Mouse (Mus musculus) erythroblast, adult 5-6 weeks (primary cell): ENCODE data around the gene Slc8a1. TPM values are rescaled to one million over a fixed set of nuclear protein-coding genes. Genes with fewer than 3 reads are reported as not detected.
A peak's percentile ranks its signal among the peaks of the same experiment; 100 is the strongest.

Experiments used
- ATAC-seq: replicated peaks from 2 replicates; pipeline ENCODE4 v1.8.0; 2016; ENCODE audit warnings: moderate number of reproducible peaks, mild to moderate bottlenecking, moderate TSS enrichment, inconsistent platforms; ENCODE audit not compliant: poor library complexity, low FRiP score, severe bottlenecking
- total RNA-seq, 2 experiments: library from RNA; stranded (forward) in 1 of 2; stranded (reverse) in 1 of 2; fragments of 150-400 nt in 1 of 2; fragments of 200-764, 138-1000 nt in 1 of 2; gene quantifications; 2 replicates each; pipeline versions ENCODE4 v1.2.3 to v1.2.4; 2015 to 2017; ENCODE audit warnings: low replicate concordance in 2 of 2

The Slc8a1 gene
- total RNA-seq, 2 experiments from 2014 or later: 2.3 to 4.6 TPM

DNA sequence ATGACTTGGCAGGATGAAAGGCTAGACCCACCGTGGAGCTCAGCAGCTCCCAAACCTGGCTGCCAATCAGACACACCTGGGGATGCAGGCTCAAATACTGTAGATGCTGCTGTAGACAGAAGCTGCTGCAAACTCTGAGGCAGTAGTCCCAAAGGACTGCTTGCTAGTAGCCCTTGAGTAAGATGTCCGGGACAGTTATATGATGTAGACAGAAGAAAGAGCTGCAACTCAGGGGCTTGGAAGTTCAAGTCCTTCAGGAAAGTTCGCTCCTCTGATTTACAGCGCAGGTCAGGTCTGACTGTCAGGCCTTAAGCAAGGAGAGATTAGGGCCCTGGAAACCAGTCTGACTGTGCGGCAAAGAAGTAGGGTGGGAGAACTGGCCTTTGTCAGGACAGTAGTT is 66.9 kb downstream of the Slc8a1 start:
- ATAC-seq: no peak

DNA sequence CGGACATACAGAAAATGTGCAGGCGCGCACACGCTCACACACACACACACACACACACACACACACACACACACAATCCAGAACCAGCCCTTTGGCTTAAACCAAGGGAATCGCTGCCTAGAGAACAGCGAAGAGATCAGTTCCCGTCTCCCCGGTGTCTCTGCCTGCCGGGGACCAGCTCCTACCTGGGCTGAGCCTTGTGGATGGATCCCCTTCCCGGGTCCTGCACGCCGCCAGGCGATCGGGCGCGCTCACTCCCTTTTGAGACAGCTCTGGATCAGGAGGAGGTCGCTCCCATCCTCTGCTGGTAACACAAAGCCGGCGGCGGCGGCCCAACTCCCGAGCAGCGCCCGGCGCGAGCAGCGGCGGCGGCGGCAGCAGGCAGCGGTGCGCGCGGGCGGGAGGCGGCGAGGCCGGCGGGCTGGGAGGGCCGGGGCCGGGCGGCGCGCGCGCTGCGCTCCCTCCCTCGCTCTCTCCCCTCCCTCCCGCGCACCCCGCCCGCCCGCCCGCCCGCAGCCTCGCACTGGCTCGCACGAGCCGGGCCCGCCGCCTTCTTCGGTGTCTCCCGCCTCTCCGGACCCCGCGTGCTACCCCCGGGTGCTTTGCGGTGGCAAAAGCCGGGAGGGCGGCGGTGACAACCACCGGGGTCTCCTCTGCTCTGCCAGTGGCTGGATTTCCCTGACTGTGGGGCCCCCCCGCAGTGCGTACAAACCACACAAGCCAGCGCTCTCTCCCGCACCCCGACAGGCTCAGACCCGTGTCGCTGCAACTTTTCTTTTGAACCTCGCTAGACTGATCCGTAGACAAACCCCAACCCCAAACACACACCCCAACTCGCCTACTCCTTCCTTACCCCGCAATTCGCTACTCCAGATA is 68.1 kb downstream of the Slc8a1 start:
- ATAC-seq: no peak

DNA sequence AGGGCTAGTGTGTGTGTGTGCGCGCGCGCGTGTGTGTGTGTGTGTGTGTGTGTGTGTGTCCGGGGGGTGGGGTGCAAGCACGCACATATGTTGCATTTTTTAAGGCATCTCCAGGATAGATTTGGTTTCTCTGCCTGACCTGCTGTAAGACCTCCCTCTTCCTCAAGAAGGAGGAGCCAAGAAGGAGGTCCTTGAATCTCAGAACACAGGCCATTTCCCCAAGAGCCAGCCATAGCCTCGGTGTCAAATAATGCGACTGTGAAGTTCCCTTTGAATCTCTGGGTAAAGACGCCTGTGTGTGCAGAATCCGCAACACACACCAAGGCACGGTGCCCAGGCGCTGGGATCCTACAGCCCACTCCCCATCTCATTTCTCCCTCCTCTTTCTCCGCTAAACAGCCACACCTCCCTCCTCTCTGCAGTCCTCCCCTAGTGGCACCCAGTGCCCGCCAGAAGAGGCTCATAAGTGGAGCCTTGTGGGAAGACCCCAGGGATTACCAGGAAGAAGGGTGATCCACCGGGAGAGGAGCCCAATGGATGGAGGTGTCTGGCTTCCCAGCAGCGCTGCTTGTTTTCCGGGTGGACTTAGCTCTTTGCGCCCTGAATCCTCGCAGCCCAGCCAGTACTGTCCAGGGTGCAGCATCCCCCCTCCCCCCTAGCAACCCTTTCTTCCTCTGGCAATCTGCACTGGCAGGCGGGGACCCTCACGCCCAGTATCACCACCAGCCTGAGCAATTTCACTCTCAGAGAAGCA is 68.9 kb downstream of the Slc8a1 start:
- ATAC-seq: 0 out of 2 replicates have a peak, but pooled peaks have one; percentile 20

DNA sequence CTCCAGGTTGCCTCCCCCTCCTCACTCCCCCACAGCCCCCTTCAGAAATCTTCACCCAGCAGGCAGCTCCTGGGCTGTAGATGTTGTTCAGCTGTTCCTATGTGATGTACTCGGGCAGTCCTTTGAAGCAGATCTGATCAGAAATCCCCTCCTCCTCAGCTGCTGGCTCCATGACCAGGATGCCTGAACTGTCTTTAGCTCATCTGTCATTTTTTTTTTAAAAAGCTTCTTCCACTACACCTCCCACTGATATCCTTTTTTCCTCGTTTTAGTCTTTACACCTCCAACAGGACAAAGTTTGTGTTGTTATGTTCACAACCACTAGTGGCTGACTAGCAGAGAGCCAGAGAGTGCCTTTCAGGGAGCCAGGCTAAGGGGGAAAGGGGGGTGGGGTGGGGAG is 69.7 kb downstream of the Slc8a1 start:
- ATAC-seq: no peak

DNA sequence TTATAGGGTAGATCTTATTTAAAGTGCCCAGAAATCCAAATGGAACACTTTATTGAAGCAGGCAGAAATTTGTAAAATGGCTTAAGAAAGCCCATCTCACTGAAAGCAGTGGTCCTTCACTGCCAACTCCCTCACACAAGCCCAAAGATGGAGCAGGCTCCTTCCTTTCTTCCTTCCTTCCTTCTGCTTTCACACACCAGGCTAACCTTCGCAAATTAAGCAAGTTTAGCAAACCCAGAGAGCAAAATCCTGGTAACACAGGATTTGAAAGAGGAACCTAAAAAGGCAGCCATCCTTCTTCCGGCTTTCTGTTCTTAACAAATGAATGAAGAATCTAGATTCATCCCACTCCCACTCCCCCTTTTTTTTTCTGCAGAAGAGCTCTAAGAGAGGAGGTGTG is 70.2 kb downstream of the Slc8a1 start:
- no peak for ATAC-seq

DNA sequence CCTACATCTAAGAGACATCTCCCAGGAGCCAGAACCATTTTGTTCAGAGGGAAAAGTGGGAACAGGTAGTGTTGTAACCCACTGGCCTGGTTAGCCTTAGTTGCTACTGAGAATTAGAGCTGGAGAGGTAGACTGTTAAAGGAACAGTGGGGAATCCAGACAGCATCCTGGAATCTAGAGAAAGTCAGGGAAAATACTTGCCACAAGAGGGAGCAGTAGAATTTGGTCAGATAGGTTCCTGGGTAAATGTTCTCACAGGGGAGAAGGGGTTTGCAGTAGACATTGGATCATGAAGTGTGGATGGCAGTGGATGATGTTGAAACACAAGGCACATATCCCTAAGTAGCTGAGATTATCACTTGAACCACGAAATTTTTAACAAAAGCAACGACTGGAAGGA is 71.6 kb downstream of the Slc8a1 start:
- ATAC-seq: no peak

DNA sequence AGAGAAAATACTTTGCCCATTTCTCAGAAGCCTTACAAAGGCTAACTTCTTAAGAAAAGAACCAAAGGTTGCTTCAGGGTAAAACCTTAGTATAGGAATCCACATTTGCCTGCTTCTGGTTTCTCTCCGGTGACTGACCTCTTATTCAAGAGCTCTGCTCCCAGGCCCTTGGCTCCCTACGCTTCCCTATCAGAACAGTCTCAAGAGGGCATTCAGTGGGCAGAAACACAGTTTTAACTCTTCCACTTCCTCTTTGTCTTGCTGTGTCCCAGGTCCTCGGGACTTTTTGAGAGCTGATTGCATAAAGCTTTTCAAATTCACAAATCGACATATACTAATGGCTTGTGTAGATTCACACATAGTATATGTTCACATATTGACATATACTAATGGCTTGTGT is 73.3 kb downstream of the Slc8a1 start:
- ATAC-seq: no peak

DNA sequence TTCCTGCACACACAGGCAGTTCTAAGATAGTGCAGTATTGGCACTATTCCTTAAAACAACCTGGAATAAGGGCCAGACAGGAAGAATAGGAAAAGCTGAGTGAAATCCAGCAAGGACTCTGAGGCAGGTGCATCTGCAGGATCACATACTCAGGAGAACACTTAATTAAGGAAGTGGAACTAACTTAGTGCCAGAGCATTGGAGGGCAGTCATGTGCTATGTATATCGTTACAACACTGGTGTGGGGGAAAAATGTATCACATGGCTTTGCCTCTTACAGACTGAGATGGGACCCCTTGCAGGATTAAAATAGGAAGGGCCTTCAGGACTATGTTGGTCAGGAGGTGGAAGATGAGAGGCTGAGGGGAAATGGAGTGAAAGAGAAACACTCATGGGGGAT is 80.3 kb downstream of the Slc8a1 start:
- no peak for ATAC-seq

DNA sequence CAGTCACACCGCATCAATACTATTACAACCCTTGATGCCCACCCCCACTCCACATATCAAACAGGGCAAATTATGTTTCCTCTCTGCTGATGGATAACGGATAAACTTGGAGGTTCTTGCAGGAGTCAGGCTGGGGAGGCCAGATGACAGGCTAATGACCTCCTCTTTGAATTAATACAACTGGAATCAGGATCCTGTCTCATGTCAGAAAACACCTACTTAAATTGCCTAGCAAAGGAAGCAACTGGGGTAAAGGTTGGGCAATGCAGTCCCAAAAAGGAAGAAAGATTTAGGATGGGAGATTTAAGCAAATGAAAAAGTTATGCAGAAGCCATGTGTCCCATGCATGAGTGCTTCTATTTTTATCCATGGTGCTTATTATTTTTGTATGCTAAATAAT is 83.6 kb downstream of the Slc8a1 start:
- ATAC-seq: no peak

DNA sequence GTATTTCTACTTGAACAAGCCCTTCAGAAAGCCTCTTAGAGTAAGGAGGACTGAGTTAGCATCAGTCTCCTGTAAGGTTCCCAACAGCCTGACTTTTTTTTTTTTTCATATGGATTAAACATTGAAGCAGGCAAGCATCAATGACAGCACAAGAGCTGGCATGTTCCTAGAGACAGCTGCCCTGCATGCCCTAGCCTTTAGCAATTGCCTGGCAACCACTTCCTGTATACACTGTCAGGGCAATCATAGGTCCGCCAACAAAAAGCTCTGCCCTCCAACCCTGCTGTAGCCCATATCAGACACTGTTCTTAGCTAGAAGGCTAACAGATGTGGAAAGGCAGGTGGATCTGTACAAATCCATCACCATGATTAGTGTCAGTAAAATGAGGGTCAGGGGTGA is 85.2 kb downstream of the Slc8a1 start:
- ATAC-seq: no peak

DNA sequence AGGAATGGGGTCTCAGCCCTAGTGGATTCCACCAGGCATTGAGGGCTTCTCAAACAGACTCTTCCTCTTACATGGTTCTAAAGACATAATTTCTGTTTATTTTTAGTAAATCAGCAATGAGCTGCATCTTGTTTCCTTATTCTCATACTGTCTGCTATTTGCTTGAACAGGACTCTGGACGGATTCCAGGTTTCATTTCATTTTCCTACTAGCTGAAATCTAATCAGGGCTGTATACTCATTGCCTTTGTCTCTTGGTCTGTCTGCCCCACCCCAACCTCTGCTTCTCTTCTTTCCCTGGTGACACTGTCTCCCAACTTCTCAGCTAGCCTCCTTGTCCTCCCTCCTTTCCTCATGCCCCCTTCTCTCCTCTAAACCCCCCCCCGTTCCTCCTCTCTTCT is 101.4 kb downstream of the Slc8a1 start:
- no peak for ATAC-seq

DNA sequence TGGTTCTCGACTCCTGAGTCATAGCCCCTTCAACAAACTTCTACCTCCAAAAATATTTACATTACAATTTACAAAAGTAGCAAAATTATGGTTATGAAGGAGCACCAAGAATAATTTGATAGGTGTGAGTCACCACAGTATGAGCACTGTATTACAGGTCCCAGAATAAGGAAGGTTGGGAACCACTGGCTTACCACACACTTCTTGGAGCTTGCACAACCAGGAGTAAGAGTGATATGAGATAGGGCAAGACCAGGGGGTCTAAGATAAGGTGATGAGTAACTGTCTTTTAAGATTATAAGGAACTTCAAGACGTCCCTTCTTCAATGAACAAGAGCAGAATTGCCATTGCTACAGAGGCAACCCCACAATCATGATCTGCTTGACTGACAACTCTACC is 107.7 kb downstream of the Slc8a1 start:
- ATAC-seq: no peak

DNA sequence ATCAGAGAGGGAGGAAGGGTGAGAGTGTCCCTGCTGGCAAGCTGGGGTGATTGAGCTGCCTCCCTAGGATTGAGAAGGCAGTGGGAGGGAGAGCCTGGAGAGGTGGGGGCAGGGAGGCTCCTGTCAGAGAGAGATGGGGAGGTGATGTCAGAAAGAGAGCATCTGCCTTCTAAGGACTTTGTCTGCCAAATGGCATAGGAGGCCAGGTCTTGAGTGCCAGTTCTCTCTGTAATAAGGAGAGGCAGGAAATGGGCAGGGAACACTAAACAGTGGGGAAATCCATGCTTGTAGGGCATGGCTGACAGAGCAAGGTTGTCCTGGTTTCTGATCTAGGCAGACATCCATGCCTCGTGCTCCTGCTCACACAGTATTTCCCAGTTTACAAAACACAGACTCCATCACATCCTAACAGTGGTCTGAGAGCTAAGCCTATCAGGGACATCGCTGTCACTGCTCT is 117.0 kb downstream of the Slc8a1 start:
- no peak for ATAC-seq

DNA sequence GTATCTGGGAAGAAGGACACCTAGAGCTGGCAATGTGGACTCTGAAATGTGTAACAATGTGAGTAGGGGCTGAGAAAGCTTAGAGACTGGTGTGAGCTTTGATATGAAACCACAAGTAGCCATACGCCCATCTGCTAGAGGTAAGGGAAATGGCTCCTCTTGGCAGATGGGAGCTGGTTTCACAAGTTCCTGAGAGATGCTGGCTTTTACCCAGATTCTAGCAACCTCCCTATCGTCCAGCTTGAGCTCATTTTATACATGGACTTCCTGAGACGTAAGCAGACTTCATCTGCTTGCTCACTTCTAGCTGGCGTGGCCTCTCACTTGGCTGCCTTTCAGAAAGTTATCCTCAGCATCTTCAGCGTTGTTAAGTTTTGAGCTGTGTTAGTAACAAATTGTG is 119.7 kb downstream of the Slc8a1 start:
- no peak for ATAC-seq

DNA sequence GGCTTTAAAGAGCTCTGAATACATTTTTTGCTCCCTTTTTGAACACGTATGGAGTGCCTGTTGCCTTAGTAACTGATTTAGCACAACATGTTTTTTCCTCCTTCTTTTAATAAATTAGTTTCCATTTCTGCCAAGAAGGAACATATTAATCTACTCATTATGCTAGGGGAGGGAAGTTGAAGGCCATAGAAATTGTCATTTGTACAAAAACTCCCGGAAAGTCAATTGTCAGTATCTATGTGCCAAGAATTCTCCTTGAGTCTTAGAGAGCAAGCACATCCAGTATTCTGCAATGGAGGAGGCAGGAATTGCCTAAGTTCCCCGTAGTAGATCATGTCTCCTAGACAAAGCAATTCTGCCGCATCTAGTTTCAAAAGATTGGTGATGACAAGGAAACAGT is 121.9 kb downstream of the Slc8a1 start:
- no peak for ATAC-seq

DNA sequence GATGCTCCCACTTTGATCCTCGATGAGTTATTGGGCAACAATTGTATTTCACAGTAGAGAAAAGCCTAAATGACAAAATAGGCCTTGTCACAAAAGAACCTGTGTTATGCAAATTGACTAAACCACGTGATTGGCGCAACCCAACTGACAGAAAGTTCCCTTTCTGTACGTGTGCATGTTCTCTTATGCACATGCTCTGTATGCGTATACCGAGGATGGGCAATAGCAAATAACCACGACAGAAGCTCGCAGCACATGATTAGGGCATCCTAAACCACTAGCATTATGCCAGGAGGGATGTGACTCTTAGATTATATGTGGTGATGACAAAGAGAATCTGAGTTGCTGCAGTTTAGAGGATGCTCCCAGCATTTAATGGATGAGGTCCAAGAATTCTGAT is 122.8 kb downstream of the Slc8a1 start:
- ATAC-seq: no peak

DNA sequence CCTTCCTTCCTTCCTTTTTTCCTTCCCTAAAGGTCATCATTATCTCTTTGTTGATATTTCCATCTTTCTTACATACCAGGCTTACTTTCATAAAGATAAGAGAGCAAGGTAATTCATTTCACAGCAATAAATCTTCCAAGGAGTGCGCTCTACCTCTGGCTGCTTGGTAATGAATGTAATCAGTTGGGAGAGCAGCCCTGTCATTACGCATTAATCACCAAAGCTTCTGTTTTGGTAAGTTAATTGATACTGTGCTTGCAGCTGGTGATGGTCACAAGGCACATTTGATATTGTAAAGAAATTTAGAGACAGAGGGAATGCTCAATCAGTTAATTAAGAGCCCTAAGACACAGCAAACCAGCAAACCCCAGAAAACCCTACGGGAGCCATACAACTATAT is 130.7 kb downstream of the Slc8a1 start:
- ATAC-seq: no peak

DNA sequence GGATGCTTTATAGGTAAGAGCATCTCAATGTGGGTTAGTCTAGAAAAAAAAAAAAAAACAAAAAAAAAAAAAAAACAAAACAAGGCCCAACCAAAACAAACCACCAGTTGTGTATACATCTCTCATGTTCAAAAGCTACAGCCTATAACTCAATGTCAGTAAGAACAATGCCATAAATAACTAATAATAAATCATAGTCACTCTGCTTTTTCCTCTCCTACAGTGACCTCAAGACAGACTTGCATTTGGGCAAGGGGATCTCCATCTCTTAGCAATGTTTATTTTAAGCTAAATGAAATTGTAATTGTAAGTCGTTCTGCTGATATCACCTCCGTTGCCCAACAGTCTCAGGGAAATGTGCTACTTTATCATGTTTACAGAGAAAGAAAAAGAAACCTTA is 132.1 kb downstream of the Slc8a1 start:
- no peak for ATAC-seq

DNA sequence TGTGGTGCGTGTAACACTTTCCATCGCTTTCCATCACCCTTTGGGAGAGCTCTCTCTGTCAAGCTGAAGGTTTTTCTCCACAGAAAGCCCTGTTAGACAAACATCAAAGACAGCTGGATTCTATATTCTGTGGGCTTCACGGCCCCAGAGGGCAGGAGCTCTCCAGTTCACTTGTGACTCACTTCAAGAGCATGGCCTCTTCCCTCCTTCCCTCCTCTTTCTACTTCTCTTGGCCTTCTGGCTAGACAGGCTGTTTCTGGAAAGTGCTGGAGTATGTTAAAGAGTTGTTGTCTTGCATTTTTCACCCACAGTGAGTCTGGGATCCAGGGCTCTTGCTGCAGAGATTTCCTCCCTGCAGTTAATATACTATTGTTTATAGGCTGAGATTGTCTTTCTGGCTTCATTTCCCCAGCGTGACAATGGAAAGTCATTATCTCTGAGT is 132.9 kb downstream of the Slc8a1 start:
- no peak for ATAC-seq

DNA sequence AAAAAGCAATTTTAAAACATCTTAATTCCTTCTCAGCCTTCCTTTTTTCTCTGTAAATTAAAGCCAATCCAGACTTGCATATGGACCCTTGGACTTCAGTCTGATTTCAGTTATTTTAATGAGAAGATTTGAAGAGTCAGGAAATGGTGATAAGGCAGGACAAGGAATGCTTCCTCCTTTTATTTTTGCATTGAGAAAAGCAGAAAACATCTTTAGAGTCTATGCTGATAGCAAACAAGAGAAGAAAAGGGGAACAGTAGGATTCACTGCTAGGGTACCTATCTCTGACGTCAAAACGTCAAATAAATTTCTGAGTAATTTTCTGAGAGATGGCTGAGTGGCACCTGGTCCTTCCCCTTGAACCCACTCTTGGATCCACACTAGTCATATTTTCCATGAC is 139.1 kb downstream of the Slc8a1 start:
- ATAC-seq: no peak

DNA sequence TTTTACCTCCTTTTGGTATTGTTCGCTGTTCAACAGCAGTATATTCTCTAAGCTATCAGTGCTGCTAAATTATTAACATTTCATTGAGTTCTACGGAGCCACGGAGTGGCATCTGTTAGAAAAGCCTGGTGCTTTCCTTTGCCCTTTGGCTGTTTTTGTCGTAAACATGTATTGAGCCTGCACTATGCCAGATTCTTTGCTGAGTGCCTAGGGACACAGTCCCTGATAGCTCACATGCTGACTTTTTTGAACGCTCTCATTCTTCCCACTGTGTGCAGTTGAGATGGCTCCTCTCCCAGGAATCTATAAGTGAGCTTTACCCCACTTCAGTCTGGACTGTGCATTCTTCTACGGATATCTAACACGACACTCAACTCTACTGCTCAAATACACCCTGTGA is 148.4 kb downstream of the Slc8a1 start:
- ATAC-seq: no peak
